Mouse (Mus musculus): ENCODE measurements around the gene Atp5h.

- no peak for TF ChIP-seq ZC3H11A (IDR thresholded peaks at IDR 0.05; ENCODE audit: borderline replicate concordance, low read depth, low read length)
- no peak for TF ChIP-seq MAFK (IDR thresholded peaks at IDR 0.05; ENCODE audit: insufficient read depth, low read depth, low read length)
Observed at GRCm38 (mm10) chr11:115467217-115467618, 47.5 kb upstream of the Atp5h start.

All from ES-E14 (cell line).